Mouse (Mus musculus) embryonic facial prominence, embryonic 15.5 days (tissue): ENCODE data around the gene Plaa. TPM values are rescaled to one million over a fixed set of nuclear protein-coding genes. Genes with fewer than 3 reads are reported as not detected.

Source experiments
- ATAC-seq: fragments of 200-750 bp; cut with Nextera tagmentation; 2 replicates; pipeline ENCODE4 v1.8.0; 2017; ENCODE audit warnings: low read depth, moderate TSS enrichment; ENCODE audit not compliant: insufficient number of reproducible peaks, low FRiP score, low TSS enrichment
- H3K27ac ChIP-seq: fragments of 300-500 bp; sonication (generic); replicated peaks from 2 replicates; pipeline ENCODE4 v1.5.1; 2015; ENCODE audit warnings: mild to moderate bottlenecking, inconsistent platforms
- H3K27me3 ChIP-seq: fragments of 300-500 bp; sonication (generic); 2 replicates; pipeline ENCODE4 v1.6.1; 2015; ENCODE audit warnings: inconsistent platforms
- H3K36me3 ChIP-seq: fragments of 300-500 bp; sonication (generic); 2 replicates; pipeline ENCODE4 v1.6.1; 2015; ENCODE audit warnings: mild to moderate bottlenecking, inconsistent platforms
- H3K4me1 ChIP-seq: fragments of 300-500 bp; sonication (generic); 2 replicates; pipeline ENCODE4 v1.6.1; 2015; ENCODE audit warnings: inconsistent platforms
- H3K4me2 ChIP-seq: fragments of 300-500 bp; sonication (generic); replicated peaks from 2 replicates; pipeline ENCODE4 v1.6.1; 2015; ENCODE audit warnings: mild to moderate bottlenecking, inconsistent platforms
- H3K4me3 ChIP-seq: fragments of 300-500 bp; sonication (generic); replicated peaks from 2 replicates; pipeline ENCODE4 v1.5.1; 2015; ENCODE audit warnings: mild to moderate bottlenecking, inconsistent platforms
- H3K9ac ChIP-seq: fragments of 300-500 bp; sonication (generic); 2 replicates; pipeline ENCODE4 v1.6.1; 2015; ENCODE audit warnings: inconsistent platforms
- H3K9me3 ChIP-seq: fragments of 300-500 bp; sonication (generic); replicated peaks from 2 replicates; pipeline ENCODE4 v1.6.1; 2016; ENCODE audit warnings: inconsistent platforms
- WGBS: fragments of 180-500 bp; shearing (Covaris S2); methylation state at CpG from one replicate; pipeline ENCODE4 v1.1.7; 2015; 5-methylcytosine and 5-hydroxymethylcytosine counted together
- polyA plus RNA-seq: library from polyadenylated mRNA; unstranded; fragments of >200 nt; fragmentation: Nextera tagmentation; extraction: Ambion mirVana; gene quantifications from 2 replicates; pipeline ENCODE4 v1.2.1, GENCODE M21; 2015

The Plaa gene
- polyA plus RNA-seq, 1 experiment from 2014 or later: 59.5 TPM

DNA sequence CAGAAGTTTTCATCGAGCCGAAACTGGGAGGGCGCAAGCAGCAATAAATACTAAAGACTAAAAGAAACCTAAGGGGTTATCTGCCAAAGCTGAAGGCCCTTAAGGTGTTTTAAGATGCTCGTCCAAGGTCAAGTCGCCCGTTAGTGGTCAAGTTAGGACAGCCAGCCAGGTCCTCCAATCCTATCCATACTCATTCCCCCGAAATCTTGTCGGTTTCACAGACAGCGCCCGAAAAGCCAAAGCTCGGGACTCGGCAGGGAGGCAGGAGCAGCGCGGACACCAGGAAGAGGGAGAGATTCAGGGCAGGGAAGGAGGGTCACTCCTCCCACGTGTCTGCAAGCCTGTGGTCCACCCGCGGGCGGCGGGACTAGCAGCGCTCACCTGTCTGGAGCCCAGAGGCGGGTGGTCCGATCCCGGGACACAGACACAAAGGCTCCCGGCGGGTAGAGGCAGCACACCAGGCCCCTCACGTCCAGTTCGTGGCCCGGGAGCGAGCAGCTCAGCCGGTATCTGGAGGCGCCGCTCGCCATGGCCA lies 481 bp downstream of the Plaa start:
- peak overlapping the region; percentile 93 for H3K27ac ChIP-seq
- H3K4me3 ChIP-seq: peak overlapping the region; percentile 84
- H3K4me1 ChIP-seq: peaks cover 13% of the 10 kb centered on the region; the same call in 1 of the 2 replicates
- no peaks in the 10 kb centered on the region for H3K9me3 ChIP-seq
- H3K27me3 ChIP-seq: no peaks in the 10 kb centered on the region
- peak overlapping the region; percentile 82 for H3K9ac ChIP-seq
- peak overlapping the region; percentile 75 for H3K4me2 ChIP-seq
- peak; percentile 62 for ATAC-seq
- WGBS: under 1% methylated on average over 33 of the region's 33 CpGs
- H3K36me3 ChIP-seq: no peaks in the 10 kb centered on the region

DNA sequence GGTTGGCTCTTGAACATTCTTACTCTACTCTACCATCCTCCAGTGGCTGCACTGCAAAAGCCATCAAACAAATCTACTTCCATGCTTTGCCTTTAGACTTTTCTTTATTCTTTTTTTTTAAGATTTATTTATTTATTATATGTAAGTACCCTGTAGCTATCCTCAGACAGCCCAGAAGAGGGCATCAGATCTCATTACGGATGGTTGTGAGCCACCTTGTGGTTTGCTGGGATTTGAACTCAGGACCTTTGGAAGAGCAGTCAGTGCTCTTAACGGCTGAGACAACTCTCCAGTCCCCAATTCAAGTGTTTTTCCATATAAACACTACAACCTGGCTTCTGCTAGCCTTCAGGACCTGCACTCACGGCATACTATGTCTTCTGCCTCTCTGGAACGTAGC lies 1.6 kb downstream of the Plaa start:
- peak overlapping the region; percentile 84 for H3K4me3 ChIP-seq
- no peaks in the 10 kb centered on the region for H3K27me3 ChIP-seq
- WGBS: 83% methylated on average over 4 of the region's 4 CpGs
- H3K27ac ChIP-seq: no peak overlapping the region
- H3K9ac ChIP-seq: no peak overlapping the region
- H3K9me3 ChIP-seq: no peaks in the 10 kb centered on the region
- peaks cover 13% of the 10 kb centered on the region; the same call in 1 of the 2 replicates for H3K4me1 ChIP-seq
- peak overlapping the region; percentile 75; the same call in 1 of the 2 replicates for H3K4me2 ChIP-seq
- no peak for ATAC-seq
- no peaks in the 10 kb centered on the region for H3K36me3 ChIP-seq

DNA sequence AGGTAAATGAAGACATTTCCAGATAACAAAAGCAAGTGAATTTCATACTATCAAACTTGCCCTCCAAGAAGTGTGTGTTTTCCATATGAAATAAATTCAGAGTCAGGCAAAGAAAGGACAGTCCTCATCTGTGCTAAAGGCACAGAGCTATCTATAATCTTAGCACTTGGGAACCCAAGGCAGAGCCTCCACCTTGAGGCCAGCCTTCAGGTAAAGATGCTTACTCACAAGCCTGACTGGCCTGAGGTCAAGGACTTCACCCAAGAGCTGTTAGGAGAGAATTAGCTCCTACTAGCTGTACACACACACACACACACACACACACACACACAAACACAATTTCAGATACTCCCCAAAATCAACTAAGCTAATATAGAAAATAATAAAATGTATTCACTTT lies 10.3 kb downstream of the Plaa start:
- no peak overlapping the region for H3K9ac ChIP-seq
- no peaks in the 10 kb centered on the region for H3K36me3 ChIP-seq
- H3K4me1 ChIP-seq: no peaks in the 10 kb centered on the region
- no peak overlapping the region for H3K4me3 ChIP-seq
- no peak overlapping the region for H3K4me2 ChIP-seq
- H3K27ac ChIP-seq: no peak overlapping the region
- no peaks in the 10 kb centered on the region for H3K9me3 ChIP-seq
- ATAC-seq: no peak
- no peaks in the 10 kb centered on the region for H3K27me3 ChIP-seq

DNA sequence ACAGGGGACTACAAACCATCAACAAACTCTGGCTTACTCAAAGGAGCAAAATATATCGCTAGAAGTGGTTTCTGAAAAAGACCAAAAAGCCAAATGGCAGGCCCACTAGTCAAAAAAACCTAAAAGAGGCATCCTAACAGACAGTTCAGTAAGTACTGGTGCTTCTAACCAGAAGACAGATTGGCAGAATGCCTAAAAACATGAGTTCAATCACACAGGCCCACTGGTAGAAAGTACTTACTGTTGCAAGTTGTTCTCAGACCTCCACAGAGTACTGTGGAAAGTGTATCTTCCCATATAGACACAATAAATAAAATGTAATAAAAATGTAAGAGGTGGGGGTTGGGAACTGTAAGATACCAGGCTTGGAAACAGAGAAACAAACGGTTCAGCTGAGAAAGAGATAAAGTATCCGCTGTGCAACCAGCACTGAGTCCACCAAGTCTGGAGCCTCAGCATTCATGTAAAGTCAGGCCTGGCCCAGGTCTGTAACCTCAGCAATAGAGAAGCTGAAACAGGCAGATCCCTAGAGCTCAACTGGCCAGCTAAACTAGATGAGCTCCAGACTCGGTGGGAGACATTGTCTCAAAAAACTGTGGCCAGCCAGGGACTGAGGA lies 11.2 kb downstream of the Plaa start:
- WGBS: 75% methylated on average over 4 of the region's 4 CpGs
- no peak for ATAC-seq
- no peaks in the 10 kb centered on the region for H3K36me3 ChIP-seq

DNA sequence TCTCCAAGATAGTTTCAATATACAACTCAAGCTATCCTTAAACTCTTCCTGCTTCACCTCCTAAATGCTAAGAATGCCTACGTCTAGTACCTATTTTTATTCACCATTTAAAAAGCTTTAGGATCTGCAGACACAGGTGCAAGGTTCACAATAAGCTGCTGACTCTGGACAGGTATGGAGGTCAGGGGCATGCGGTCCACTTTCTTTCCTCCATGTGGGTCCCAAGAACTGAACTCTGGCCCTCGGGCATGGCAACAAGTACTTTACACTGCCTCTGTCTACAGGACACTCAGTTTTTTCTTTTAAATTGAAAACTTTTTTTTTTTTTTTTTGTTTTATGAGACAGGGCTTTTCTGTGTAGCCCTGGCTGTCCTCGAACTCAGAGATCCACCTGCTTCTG lies 30.4 kb downstream of the Plaa start:
- 89% methylated on average over 4 of the region's 4 CpGs for WGBS
- H3K4me1 ChIP-seq: no peaks in the 10 kb centered on the region
- no peaks in the 10 kb centered on the region for H3K27me3 ChIP-seq
- H3K9ac ChIP-seq: no peak overlapping the region
- no peaks in the 10 kb centered on the region for H3K9me3 ChIP-seq
- H3K4me2 ChIP-seq: no peak overlapping the region
- no peak for ATAC-seq
- H3K27ac ChIP-seq: no peak overlapping the region
- H3K4me3 ChIP-seq: no peak overlapping the region
- peaks cover 22% of the 10 kb centered on the region; the same call in 1 of the 2 replicates for H3K36me3 ChIP-seq

More for the DNA sequence above, 11.2 kb downstream of the Plaa start:
- no peak overlapping the region for H3K4me2 ChIP-seq
- H3K9ac ChIP-seq: no peak overlapping the region
- H3K4me1 ChIP-seq: no peaks in the 10 kb centered on the region
- no peaks in the 10 kb centered on the region for H3K27me3 ChIP-seq
- no peak overlapping the region for H3K27ac ChIP-seq
- no peak overlapping the region for H3K4me3 ChIP-seq
- no peaks in the 10 kb centered on the region for H3K9me3 ChIP-seq

DNA sequence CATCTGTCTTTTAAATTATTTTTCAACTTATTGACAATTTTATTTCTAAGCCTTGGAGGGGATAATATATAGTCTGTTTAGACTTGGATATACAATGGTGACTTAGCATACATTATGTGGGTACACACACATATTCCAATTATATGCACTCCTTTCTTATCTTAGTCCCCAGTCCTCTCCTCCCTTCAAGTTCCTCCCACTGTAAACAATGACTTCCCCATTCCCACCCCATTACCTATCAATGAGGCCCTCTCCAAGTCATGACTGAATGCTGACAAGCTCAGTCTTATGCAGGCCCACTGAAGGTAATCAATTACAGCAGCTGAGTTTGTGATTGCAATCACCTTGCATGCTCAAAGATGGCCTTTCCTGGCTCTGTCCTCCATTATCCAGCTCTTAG lies 38.7 kb downstream of the Plaa start:
- ATAC-seq: no peak
- Histone ChIP-seq H3K9ac (no peak overlapping the region), H3K4me1 (no peaks in the 10 kb centered on the region), H3K36me3 (peaks cover 8% of the 10 kb centered on the region; the same call in 1 of the 2 replicates), H3K27me3 (no peaks in the 10 kb centered on the region), H3K4me3 (no peak overlapping the region), H3K9me3 (no peaks in the 10 kb centered on the region), H3K27ac (no peak overlapping the region), H3K4me2 (no peak overlapping the region)

DNA sequence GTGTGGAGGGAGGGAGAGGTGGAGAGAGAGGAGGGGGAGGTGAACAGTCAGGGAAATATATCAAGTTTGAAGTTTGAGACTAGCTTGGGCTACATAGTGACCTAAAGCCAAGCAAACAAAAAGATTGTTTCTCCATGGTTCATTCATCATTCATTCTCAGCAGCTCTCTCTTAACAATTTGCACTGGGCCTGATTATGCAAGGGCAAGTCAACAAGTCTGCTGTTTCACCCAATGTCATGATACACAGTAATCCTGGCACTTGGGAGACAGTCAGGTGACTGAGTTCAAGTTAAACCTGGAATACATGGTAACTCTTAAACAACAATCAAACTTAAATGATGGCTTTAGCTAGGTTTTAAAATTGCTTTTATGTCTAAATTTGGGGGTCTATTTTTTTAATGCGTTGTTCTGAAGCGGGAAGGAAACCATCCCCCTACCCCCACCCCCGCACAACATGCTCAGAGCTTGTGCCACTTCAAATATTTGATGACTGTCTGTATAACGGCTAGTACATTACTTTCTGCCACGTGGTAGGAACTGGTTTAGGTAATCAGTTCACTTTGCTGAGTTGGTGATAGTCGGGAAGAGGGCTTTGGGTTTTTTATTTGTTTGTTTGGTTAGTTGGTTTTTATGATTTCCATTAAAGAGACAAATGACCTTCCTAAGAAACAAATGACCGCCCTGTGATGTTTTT lies 40.9 kb downstream of the Plaa start:
- WGBS: 80% methylated on average over 7 of the region's 7 CpGs
- no peak for ATAC-seq
- no peak overlapping the region for H3K27ac ChIP-seq
- no peak overlapping the region for H3K4me2 ChIP-seq
- no peaks in the 10 kb centered on the region for H3K9me3 ChIP-seq
- no peaks in the 10 kb centered on the region for H3K4me1 ChIP-seq
- H3K27me3 ChIP-seq: no peaks in the 10 kb centered on the region
- no peak overlapping the region for H3K4me3 ChIP-seq
- no peaks in the 10 kb centered on the region for H3K36me3 ChIP-seq
- no peak overlapping the region for H3K9ac ChIP-seq

DNA sequence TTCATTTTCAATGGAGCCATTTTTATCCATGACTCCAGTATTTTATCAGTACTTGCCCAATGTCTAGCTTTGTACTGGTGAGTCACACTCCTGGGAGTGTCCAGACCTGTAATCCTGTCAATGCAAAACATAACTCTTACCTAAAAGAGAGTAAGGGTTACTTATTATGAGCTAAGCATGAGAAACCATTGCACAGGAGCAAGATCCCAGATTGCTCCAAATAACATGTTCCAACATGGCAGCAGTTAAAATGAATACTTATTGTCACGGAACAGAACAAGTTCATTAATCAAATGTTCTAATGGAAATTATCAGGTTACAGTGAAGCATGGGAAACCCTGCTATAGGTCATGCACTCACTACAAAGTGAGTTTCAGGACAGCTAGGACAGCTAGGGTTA lies 42.7 kb downstream of the Plaa start:
- Histone ChIP-seq H3K4me2 (no peak overlapping the region), H3K9me3 (no peaks in the 10 kb centered on the region), H3K27me3 (no peaks in the 10 kb centered on the region), H3K4me1 (peaks cover 5% of the 10 kb centered on the region; the same call in 1 of the 2 replicates), H3K36me3 (no peaks in the 10 kb centered on the region), H3K4me3 (no peak overlapping the region), H3K9ac (no peak overlapping the region), H3K27ac (no peak overlapping the region)
- no peak for ATAC-seq
- WGBS: 84% methylated on average over 1 of the region's 1 CpGs

DNA sequence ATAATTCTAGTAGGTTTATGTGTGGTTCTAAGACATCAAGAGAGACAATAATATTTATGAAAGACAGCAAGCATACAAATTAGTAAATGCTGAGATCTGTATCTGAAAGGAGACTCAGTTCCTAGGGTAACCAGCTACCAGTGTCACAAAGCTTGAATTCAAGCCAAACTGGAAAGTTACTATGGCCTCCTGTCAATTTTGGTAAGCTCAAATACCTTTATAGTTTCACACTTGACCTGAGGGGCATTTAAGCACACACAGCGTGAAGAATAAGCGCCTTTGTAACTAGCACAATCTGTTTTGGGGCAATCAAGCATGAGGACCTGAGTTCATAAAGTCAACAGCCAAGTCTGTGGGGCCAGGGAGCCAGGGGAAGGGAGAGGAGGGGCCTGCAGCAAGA lies 43.8 kb downstream of the Plaa start:
- H3K27me3 ChIP-seq: no peaks in the 10 kb centered on the region
- 58% methylated on average over 2 of the region's 2 CpGs for WGBS
- H3K9ac ChIP-seq: no peak overlapping the region
- no peak for ATAC-seq
- no peak overlapping the region for H3K4me3 ChIP-seq
- no peak overlapping the region for H3K27ac ChIP-seq
- no peaks in the 10 kb centered on the region for H3K9me3 ChIP-seq
- peaks cover 10% of the 10 kb centered on the region; the same call in 1 of the 2 replicates for H3K4me1 ChIP-seq
- no peaks in the 10 kb centered on the region for H3K36me3 ChIP-seq
- H3K4me2 ChIP-seq: no peak overlapping the region

DNA sequence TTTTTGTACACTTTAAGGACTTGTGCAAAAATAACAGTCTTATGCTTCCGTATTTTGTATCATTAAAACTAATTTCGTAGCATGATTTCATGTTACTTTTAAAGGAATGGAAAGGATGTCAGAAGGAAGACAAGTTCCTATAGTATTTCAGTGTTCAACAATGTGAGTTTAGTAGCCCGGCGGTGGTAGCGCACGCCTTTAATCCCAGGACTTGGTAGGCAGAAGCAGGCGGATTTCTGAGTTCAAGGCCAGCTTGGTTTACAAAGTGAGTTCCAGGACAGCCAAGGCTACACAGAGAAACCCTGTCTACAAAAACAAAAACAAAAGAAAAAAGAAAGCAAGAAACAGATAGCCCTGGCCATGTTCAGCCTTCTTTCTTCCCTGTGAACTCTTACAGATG lies 45.9 kb downstream of the Plaa start:
- Histone ChIP-seq H3K4me3 (peak overlapping the region; percentile 89; the same call in 1 of the 2 replicates), H3K27me3 (no peaks in the 10 kb centered on the region), H3K4me2 (peak overlapping the region; percentile 49), H3K9ac (no peak overlapping the region), H3K9me3 (no peaks in the 10 kb centered on the region), H3K36me3 (no peaks in the 10 kb centered on the region), H3K27ac (no peak overlapping the region), H3K4me1 (peaks cover 10% of the 10 kb centered on the region; the same call in 1 of the 2 replicates)
- ATAC-seq: no peak
- 72% methylated on average over 7 of the region's 7 CpGs for WGBS

DNA sequence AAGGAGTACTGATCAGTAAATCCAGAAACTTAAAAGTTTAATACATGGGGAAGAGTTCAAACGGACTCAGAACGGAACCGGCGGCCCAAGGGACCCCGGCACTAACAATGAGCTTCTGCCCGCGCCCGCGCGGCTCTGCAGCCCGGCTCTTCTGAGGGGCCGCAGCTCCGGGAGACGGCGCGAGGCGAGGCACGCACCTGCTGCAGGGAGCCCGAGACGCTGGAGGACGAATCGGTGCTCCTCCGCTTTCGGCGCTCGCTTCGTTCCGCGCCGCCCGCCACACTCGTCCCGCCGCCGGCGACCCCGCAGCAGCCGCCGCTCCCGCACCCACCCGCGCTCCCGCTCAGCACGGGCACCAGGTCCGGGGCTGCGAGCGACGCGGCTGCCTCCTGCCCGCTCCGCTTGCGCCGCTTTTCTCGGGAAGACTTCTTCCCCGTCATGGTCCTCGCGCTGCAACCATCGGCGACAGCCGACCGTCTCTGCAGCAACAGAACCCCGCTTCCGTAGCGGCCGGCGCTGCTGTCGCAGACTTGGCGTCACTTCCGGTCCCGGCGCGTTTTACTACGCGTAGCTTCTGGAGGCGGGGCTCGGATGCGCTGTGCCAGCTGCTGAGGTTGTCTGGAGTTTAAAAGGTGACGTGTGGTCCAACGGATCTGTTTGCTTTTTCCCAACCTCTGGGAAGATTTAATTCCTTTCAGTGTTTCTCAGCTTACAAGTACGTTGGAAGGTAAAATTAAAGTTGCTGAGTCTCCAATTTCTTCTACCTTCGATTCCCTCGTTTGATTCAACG lies 46.6 kb downstream of the Plaa start, which contains the start of the genes Gm10306 and Caap1:
Gene Gm10306 (plus strand): TSS at position 282 of the 790 bp plus-strand sequence.
Gene Caap1 (minus strand): TSS at position 532 of the 790 bp plus-strand sequence.
- ATAC-seq: peak; percentile 93
- no peaks in the 10 kb centered on the region for H3K27me3 ChIP-seq
- WGBS: under 1% methylated on average over 82 of the region's 83 CpGs

More for the DNA sequence above, 46.6 kb downstream of the Plaa start, which contains the start of the genes Gm10306 and Caap1:
- Histone ChIP-seq H3K9me3 (no peaks in the 10 kb centered on the region), H3K4me2 (peak within 1 kb of the TSS; percentile 49), H3K4me3 (peak within 1 kb of the TSS; percentile 89), H3K4me1 (peaks cover 10% of the 10 kb centered on the region; the same call in 1 of the 2 replicates), H3K9ac (peak within 1 kb of the TSS; percentile 73), H3K36me3 (no peaks in the 10 kb centered on the region), H3K27ac (peak within 1 kb of the TSS; percentile 84)
